Mouse (Mus musculus) gastrocnemius, postnatal 4 days (tissue): ENCODE results near the gene Dlx2. TPM values are rescaled to one million over a fixed set of nuclear protein-coding genes. Genes with fewer than 3 reads are reported as not detected.

Experiments used
- DNase-seq, 2 experiments: peaks; one replicate each; pipeline ENCODE4 v3.0.0; 2021 to 2022; ENCODE audit warnings: low spot score in 2 of 2, mixed read lengths in 2 of 2
- total RNA-seq, 2 experiments: library from RNA; stranded (reverse); gene quantifications; 2 replicates each; pipeline ENCODE4 v1.2.3; 2021

Dlx2 gene
- total RNA-seq, 2 experiments from 2014 or later: 0.10 to 0.13 TPM

GRCm38 (mm10) chr2:71541418-71542226 is 4.9 kb downstream of the Dlx2 start:
- DNase-seq: no peak

- no peak for DNase-seq
These were observed 5.7 kb downstream of the Dlx2 start for GRCm38 (mm10) chr2:71540611-71541417.

- no peak for DNase-seq
These were observed 12.1 kb downstream of the Dlx2 start for GRCm38 (mm10) chr2:71534242-71535052.

GRCm38 (mm10) chr2:71533094-71533493 is 13.5 kb downstream of the Dlx2 start:
- no peak for DNase-seq

GRCm38 (mm10) chr2:71531990-71532970 is 14.3 kb downstream of the Dlx2 start:
- no peak for DNase-seq

GRCm38 (mm10) chr2:71531124-71531590 is 15.4 kb downstream of the Dlx2 start:
- no peak for DNase-seq

GRCm38 (mm10) chr2:71530391-71531123 is 16.0 kb downstream of the Dlx2 start:
- DNase-seq: no peak

GRCm38 (mm10) chr2:71529511-71530351 is 16.8 kb downstream of the Dlx2 start:
- peak in 1 of 2 experiments; percentile 64 for DNase-seq

GRCm38 (mm10) chr2:71528714-71529510 is 17.6 kb downstream of the Dlx2 start:
- DNase-seq: no peak

- no peak for DNase-seq
These were observed 18.4 kb downstream of the Dlx2 start, which contains the start of gene Dlx1 for GRCm38 (mm10) chr2:71528014-71528713. Dlx1 (plus strand) TSS chr2:71528113.

GRCm38 (mm10) chr2:71527323-71528013 is 19.1 kb downstream of the Dlx2 start:
- no peak for DNase-seq

GRCm38 (mm10) chr2:71526595-71527322 is 19.8 kb downstream of the Dlx2 start:
- no peak for DNase-seq

GRCm38 (mm10) chr2:71524763-71525162 is 21.8 kb downstream of the Dlx2 start:
- no peak for DNase-seq

GRCm38 (mm10) chr2:71523431-71523830 is 23.1 kb downstream of the Dlx2 start:
- no peak for DNase-seq

- no peak for DNase-seq
These were observed 23.7 kb downstream of the Dlx2 start for GRCm38 (mm10) chr2:71522871-71523270.
